Mouse (Mus musculus) ovary, adult 2 months (tissue): ENCODE data around the gene Ykt6. TPM values are rescaled to one million over a fixed set of nuclear protein-coding genes. Genes with fewer than 3 reads are reported as not detected.

Experiments used
- polyA plus RNA-seq: library from polyadenylated mRNA; depleted of rRNA; stranded (reverse); fragments of >200 nt; gene quantifications from 2 replicates; pipeline ENCODE4 v1.2.3, GENCODE M21; 2012; rRNA removed

Gene Ykt6
- 67.8 and 75.0 TPM in 2 replicates for polyA plus RNA-seq

GRCm38 (mm10) chr11:5955546-5956276 is at the start of gene Ykt6:
Gene Ykt6 (plus strand): TSS chr11:5955693.

GRCm38 (mm10) chr11:5949586-5950352 is 5.7 kb upstream of the Ykt6 start, which contains the start of gene Gck:
Gene Gck (minus strand): TSS chr11:5950081.

Other genes with a start within 250 kb of the Ykt6 start
- 270 and 800 TPM in 2 replicates for gene Mrps24, start 240.0 kb upstream of the Ykt6 start, polyA plus RNA-seq
- gene Urgcp, start 193.3 kb upstream of the Ykt6 start, polyA plus RNA-seq = 32.5 and 35.5 TPM in 2 replicates
- gene Dbnl, start 167.2 kb upstream of the Ykt6 start, polyA plus RNA-seq = 88.1 and 97.6 TPM in 2 replicates
- gene Pgam2, start 152.0 kb upstream of the Ykt6 start, polyA plus RNA-seq = 0.41 and 0.60 TPM in 2 replicates
- gene Polm, start 117.7 kb upstream of the Ykt6 start, polyA plus RNA-seq = 47.9 and 50.9 TPM in 2 replicates
- gene Aebp1, start 93.7 kb upstream of the Ykt6 start, polyA plus RNA-seq = 591 and 654 TPM in 2 replicates
- 236 and 430 TPM in 2 replicates for gene Pold2, start 77.4 kb upstream of the Ykt6 start, polyA plus RNA-seq
- gene Myl7, start 56.9 kb upstream of the Ykt6 start, polyA plus RNA-seq = 0.30 TPM in 1 of 2 replicates, not detected in the other
- 2.8 and 3.7 TPM in 2 replicates for gene Gck, start 5.6 kb upstream of the Ykt6 start, polyA plus RNA-seq
- 4.3 and 4.9 TPM in 2 replicates for gene Camk2b, start 110.7 kb downstream of the Ykt6 start, polyA plus RNA-seq
- gene A730071L15Rik, start 244.3 kb downstream of the Ykt6 start, polyA plus RNA-seq = 0.09 TPM in 1 of 2 replicates, not detected in the other
- 38.8 and 40.4 TPM in 2 replicates for gene Nudcd3, start 244.7 kb downstream of the Ykt6 start, polyA plus RNA-seq